Mouse (Mus musculus): ENCODE data around the gene Fndc3b. TPM values are rescaled to one million over a fixed set of nuclear protein-coding genes. Genes with fewer than 3 reads are reported as not detected.

Gene Fndc3b
- polyA plus RNA-seq, 1 experiment from 2014 or later = 13.2 TPM

- ATAC-seq (ENCODE audit: low read depth) = no peak
- H3K9ac ChIP-seq (ENCODE audit: low read depth, low read length) = no peak overlapping the region
- H3K4me3 ChIP-seq (ENCODE audit: low read depth, low read length) = no peak overlapping the region
- no peaks in the 10 kb centered on the region for H3K9me3 ChIP-seq (replicated peaks; ENCODE audit: control insufficient read depth, low read length)
- H3K4me1 ChIP-seq (ENCODE audit: control insufficient read depth, low read depth, low read length) = no peaks in the 10 kb centered on the region
- 56% methylated on average over 12 of the region's 12 CpGs for WGBS (ENCODE audit: insufficient replicate concordance)
- no peak overlapping the region for H3K27ac ChIP-seq (ENCODE audit: low read length)
- H3K27me3 ChIP-seq (ENCODE audit: control insufficient read depth, insufficient read depth, low read depth, low read length) = no peaks in the 10 kb centered on the region
- H3K4me2 ChIP-seq (ENCODE audit: low read depth, low read length) = no peak overlapping the region
- no peaks in the 10 kb centered on the region for H3K36me3 ChIP-seq (ENCODE audit: control insufficient read depth, insufficient read depth)
Observed at GRCm38 (mm10) chr3:27624974-27625591, 86.0 kb downstream of the Fndc3b start.

DNA sequence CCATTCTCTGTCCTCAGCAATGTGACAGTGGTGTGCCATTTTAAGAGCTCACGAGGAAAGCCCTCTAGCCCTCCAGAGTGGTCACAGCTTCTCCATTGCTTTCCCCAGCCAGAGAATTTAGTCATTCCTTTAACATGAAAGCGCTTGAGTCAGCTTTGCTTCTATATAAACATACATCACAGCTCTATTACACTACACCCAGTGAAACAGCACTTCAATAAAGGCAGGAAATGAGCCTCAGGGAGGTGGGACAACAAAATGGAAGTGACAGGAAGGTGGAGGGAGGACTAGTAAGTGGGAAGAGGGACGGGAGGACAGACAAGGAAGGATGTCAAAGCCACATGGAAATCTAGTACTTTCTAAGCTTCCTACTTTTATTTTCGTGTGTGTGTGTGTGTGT, 88.7 kb downstream of the Fndc3b start:
- 31% methylated on average over 4 of the region's 4 CpGs for WGBS (ENCODE audit: insufficient replicate concordance)
- H3K4me1 ChIP-seq (ENCODE audit: control insufficient read depth, low read depth, low read length) = peaks cover 5% of the 10 kb centered on the region
- H3K4me3 ChIP-seq (ENCODE audit: low read depth, low read length) = no peak overlapping the region
- H3K4me2 ChIP-seq (ENCODE audit: low read depth, low read length) = no peak overlapping the region
- no peak for ATAC-seq (ENCODE audit: low read depth)
- no peak overlapping the region for H3K9ac ChIP-seq (ENCODE audit: low read depth, low read length)
- H3K27ac ChIP-seq (ENCODE audit: low read length) = no peak overlapping the region
- no peaks in the 10 kb centered on the region for H3K36me3 ChIP-seq (ENCODE audit: control insufficient read depth, insufficient read depth)
- H3K27me3 ChIP-seq (ENCODE audit: control insufficient read depth, insufficient read depth, low read depth, low read length) = no peaks in the 10 kb centered on the region
- H3K9me3 ChIP-seq (replicated peaks; ENCODE audit: control insufficient read depth, low read length) = no peaks in the 10 kb centered on the region

GRCm38 (mm10) chr3:27621176-27621575, 89.9 kb downstream of the Fndc3b start:
- Histone ChIP-seq H3K27me3 (ENCODE audit: control insufficient read depth, insufficient read depth, low read depth, low read length) (no peaks in the 10 kb centered on the region), H3K9me3 (replicated peaks; ENCODE audit: control insufficient read depth, low read length) (no peaks in the 10 kb centered on the region), H3K4me2 (ENCODE audit: low read depth, low read length) (no peak overlapping the region), H3K27ac (ENCODE audit: low read length) (no peak overlapping the region), H3K4me1 (ENCODE audit: control insufficient read depth, low read depth, low read length) (peaks cover 17% of the 10 kb centered on the region), H3K9ac (ENCODE audit: low read depth, low read length) (no peak overlapping the region), H3K4me3 (ENCODE audit: low read depth, low read length) (no peak overlapping the region), H3K36me3 (ENCODE audit: control insufficient read depth, insufficient read depth) (no peaks in the 10 kb centered on the region)
- WGBS (ENCODE audit: insufficient replicate concordance) = 64% methylated on average over 4 of the region's 4 CpGs
- ATAC-seq (ENCODE audit: low read depth) = no peak

- ATAC-seq (ENCODE audit: low read depth) = peak; percentile 22; the same call in 1 of the 2 replicates
- no peak overlapping the region for H3K4me3 ChIP-seq (ENCODE audit: low read depth, low read length)
- no peaks in the 10 kb centered on the region; the same call in 1 of the 2 replicates for H3K36me3 ChIP-seq (ENCODE audit: control insufficient read depth, insufficient read depth)
- H3K4me1 ChIP-seq (ENCODE audit: control insufficient read depth, low read depth, low read length) = peaks cover 20% of the 10 kb centered on the region
- H3K27me3 ChIP-seq (ENCODE audit: control insufficient read depth, insufficient read depth, low read depth, low read length) = no peaks in the 10 kb centered on the region
- 0 out of 2 replicates have a peak overlapping the region, but pooled peaks have one; percentile 8 for H3K4me2 ChIP-seq (ENCODE audit: low read depth, low read length)
- H3K9ac ChIP-seq (ENCODE audit: low read depth, low read length) = no peak overlapping the region
- 27% methylated on average over 9 of the region's 9 CpGs for WGBS (ENCODE audit: insufficient replicate concordance)
- H3K27ac ChIP-seq (ENCODE audit: low read length) = peak overlapping the region; percentile 74
- H3K9me3 ChIP-seq (replicated peaks; ENCODE audit: control insufficient read depth, low read length) = no peaks in the 10 kb centered on the region
Observed at GRCm38 (mm10) chr3:27617733-27618132, 93.4 kb downstream of the Fndc3b start.

GRCm38 (mm10) chr3:27617237-27617499, 93.9 kb downstream of the Fndc3b start:
- 45% methylated on average over 1 of the region's 1 CpGs for WGBS (ENCODE audit: insufficient replicate concordance)
- no peak for ATAC-seq (ENCODE audit: low read depth)
- H3K4me1 ChIP-seq (ENCODE audit: control insufficient read depth, low read depth, low read length) = peaks cover 20% of the 10 kb centered on the region
- no peaks in the 10 kb centered on the region for H3K27me3 ChIP-seq (ENCODE audit: control insufficient read depth, insufficient read depth, low read depth, low read length)
- H3K9ac ChIP-seq (ENCODE audit: low read depth, low read length) = no peak overlapping the region; the same call in 1 of the 2 replicates
- H3K4me3 ChIP-seq (ENCODE audit: low read depth, low read length) = no peak overlapping the region
- H3K27ac ChIP-seq (ENCODE audit: low read length) = peak overlapping the region; percentile 74
- peak overlapping the region; percentile 8; the same call in 1 of the 2 replicates for H3K4me2 ChIP-seq (ENCODE audit: low read depth, low read length)
- H3K9me3 ChIP-seq (replicated peaks; ENCODE audit: control insufficient read depth, low read length) = no peaks in the 10 kb centered on the region
- H3K36me3 ChIP-seq (ENCODE audit: control insufficient read depth, insufficient read depth) = no peaks in the 10 kb centered on the region; the same call in 1 of the 2 replicates

DNA sequence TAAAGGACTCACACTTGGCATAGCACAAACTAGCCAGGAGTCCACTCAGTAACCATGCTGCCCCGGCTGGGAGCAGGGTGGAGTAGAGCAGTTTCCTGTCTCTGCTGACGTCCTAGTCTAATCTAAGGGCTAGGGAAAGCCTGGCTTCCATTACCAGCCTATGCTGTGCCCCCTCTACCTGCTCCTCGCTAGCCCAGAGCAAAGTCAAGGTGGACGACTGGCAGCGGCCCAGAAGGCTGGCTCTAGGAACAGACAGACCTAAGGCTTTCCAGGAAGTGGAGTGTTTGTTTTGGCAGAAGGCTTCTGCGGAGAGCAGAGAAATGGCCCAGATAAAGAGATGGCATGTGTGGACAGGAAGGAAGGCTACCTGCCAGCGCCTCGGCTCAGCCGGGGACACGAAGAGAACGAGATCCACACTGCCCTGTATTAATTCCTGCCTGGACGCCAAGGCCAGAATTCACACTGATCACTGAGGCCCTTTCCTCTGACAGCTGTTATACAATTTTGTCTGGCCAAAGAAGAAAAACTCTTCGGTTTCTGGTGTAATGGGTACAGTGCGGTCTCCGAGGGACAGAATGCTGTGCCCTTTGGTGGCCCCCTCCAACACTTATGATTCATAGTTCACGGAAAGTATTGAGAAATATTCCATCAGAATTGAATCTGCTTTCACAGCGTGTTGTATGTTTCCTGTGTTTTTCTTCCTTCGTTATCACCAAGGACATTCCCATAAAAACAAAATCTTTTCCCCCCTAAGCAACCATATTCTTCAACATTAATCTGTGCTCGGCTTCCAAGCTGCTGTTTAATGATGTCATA, 94.5 kb downstream of the Fndc3b start:
- H3K27me3 ChIP-seq (ENCODE audit: control insufficient read depth, insufficient read depth, low read depth, low read length) = no peaks in the 10 kb centered on the region
- peak; percentile 44; the same call in 1 of the 2 replicates for ATAC-seq (ENCODE audit: low read depth)
- H3K9ac ChIP-seq (ENCODE audit: low read depth, low read length) = no peak overlapping the region
- WGBS (ENCODE audit: insufficient replicate concordance) = 14% methylated on average over 19 of the region's 19 CpGs
- H3K9me3 ChIP-seq (replicated peaks; ENCODE audit: control insufficient read depth, low read length) = no peaks in the 10 kb centered on the region
- no peaks in the 10 kb centered on the region; the same call in 1 of the 2 replicates for H3K36me3 ChIP-seq (ENCODE audit: control insufficient read depth, insufficient read depth)
- no peak overlapping the region for H3K4me3 ChIP-seq (ENCODE audit: low read depth, low read length)
- no peak overlapping the region; the same call in 1 of the 2 replicates for H3K4me2 ChIP-seq (ENCODE audit: low read depth, low read length)
- peak overlapping the region; percentile 74 for H3K27ac ChIP-seq (ENCODE audit: low read length)
- H3K4me1 ChIP-seq (ENCODE audit: control insufficient read depth, low read depth, low read length) = peaks cover 20% of the 10 kb centered on the region

GRCm38 (mm10) chr3:27615479-27615878, 95.6 kb downstream of the Fndc3b start:
- ATAC-seq (ENCODE audit: low read depth) = no peak
- Histone ChIP-seq H3K4me1 (ENCODE audit: control insufficient read depth, low read depth, low read length) (peaks cover 20% of the 10 kb centered on the region), H3K4me2 (ENCODE audit: low read depth, low read length) (no peak overlapping the region), H3K27ac (ENCODE audit: low read length) (no peak overlapping the region), H3K27me3 (ENCODE audit: control insufficient read depth, insufficient read depth, low read depth, low read length) (no peaks in the 10 kb centered on the region), H3K4me3 (ENCODE audit: low read depth, low read length) (no peak overlapping the region), H3K9ac (ENCODE audit: low read depth, low read length) (no peak overlapping the region), H3K9me3 (replicated peaks; ENCODE audit: control insufficient read depth, low read length) (no peaks in the 10 kb centered on the region), H3K36me3 (ENCODE audit: control insufficient read depth, insufficient read depth) (no peaks in the 10 kb centered on the region; the same call in 1 of the 2 replicates)
- WGBS (ENCODE audit: insufficient replicate concordance) = 44% methylated on average over 8 of the region's 8 CpGs

DNA sequence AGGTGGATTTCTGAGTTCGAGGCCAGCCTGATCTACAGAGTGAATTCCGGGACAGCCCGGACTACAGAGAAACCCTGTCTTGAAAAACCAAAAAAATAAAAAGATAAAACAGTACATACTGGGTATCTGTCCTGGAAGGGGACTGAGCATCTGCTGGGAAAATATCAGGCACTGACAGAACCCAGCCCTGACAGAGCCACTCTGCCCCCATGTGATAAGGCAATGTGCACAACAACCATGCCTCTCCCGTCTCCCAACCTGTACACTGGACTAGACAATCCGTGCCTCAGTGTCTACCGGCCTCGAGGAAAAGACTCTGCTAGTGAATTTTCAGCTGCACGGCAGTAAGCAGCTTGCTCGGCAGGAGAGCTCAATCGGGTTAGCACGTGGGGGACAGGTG, 97.3 kb downstream of the Fndc3b start:
- no peak overlapping the region for H3K27ac ChIP-seq (ENCODE audit: low read length)
- H3K9ac ChIP-seq (ENCODE audit: low read depth, low read length) = no peak overlapping the region
- no peaks in the 10 kb centered on the region for H3K27me3 ChIP-seq (ENCODE audit: control insufficient read depth, insufficient read depth, low read depth, low read length)
- WGBS (ENCODE audit: insufficient replicate concordance) = 48% methylated on average over 11 of the region's 11 CpGs
- H3K4me3 ChIP-seq (ENCODE audit: low read depth, low read length) = no peak overlapping the region
- peaks cover 20% of the 10 kb centered on the region for H3K4me1 ChIP-seq (ENCODE audit: control insufficient read depth, low read depth, low read length)
- H3K9me3 ChIP-seq (replicated peaks; ENCODE audit: control insufficient read depth, low read length) = no peaks in the 10 kb centered on the region
- no peak for ATAC-seq (ENCODE audit: low read depth)
- H3K36me3 ChIP-seq (ENCODE audit: control insufficient read depth, insufficient read depth) = no peaks in the 10 kb centered on the region; the same call in 1 of the 2 replicates
- no peak overlapping the region for H3K4me2 ChIP-seq (ENCODE audit: low read depth, low read length)

GRCm38 (mm10) chr3:27613011-27613410, 98.1 kb downstream of the Fndc3b start:
- Histone ChIP-seq H3K27ac (ENCODE audit: low read length) (no peak overlapping the region), H3K4me1 (ENCODE audit: control insufficient read depth, low read depth, low read length) (peaks cover 21% of the 10 kb centered on the region), H3K27me3 (ENCODE audit: control insufficient read depth, insufficient read depth, low read depth, low read length) (no peaks in the 10 kb centered on the region), H3K9ac (ENCODE audit: low read depth, low read length) (no peak overlapping the region), H3K4me3 (ENCODE audit: low read depth, low read length) (no peak overlapping the region), H3K36me3 (ENCODE audit: control insufficient read depth, insufficient read depth) (no peaks in the 10 kb centered on the region; the same call in 1 of the 2 replicates), H3K4me2 (ENCODE audit: low read depth, low read length) (no peak overlapping the region), H3K9me3 (replicated peaks; ENCODE audit: control insufficient read depth, low read length) (no peaks in the 10 kb centered on the region)
- WGBS (ENCODE audit: insufficient replicate concordance) = 33% methylated on average over 4 of the region's 4 CpGs
- ATAC-seq (ENCODE audit: low read depth) = no peak

Data from liver, embryonic 16.5 days (tissue).